Mouse (Mus musculus) hindbrain, embryonic 11.5 days (tissue): ENCODE data around the gene Naa25. TPM values are rescaled to one million over a fixed set of nuclear protein-coding genes. Genes with fewer than 3 reads are reported as not detected.
A peak's percentile ranks its signal among the peaks of the same experiment; 100 is the strongest.

Experiments
- ATAC-seq: fragments of 200-750 bp; cut with Nextera tagmentation; 2 replicates; pipeline ENCODE4 v1.8.0; 2017; ENCODE audit warnings: mild to moderate bottlenecking, moderate TSS enrichment, moderate library complexity; ENCODE audit not compliant: low FRiP score
- DNase-seq: peaks from one replicate; pipeline ENCODE4 v3.0.0-alpha.2; 2015; ENCODE audit warnings: low spot score
- H3K27ac ChIP-seq: fragments of 300-500 bp; sonication (generic); 2 replicates; pipeline ENCODE4 v1.5.1; 2014; ENCODE audit warnings: mild to moderate bottlenecking, low read depth, low read length
- H3K27me3 ChIP-seq: fragments of 300-500 bp; sonication (generic); 2 replicates; pipeline ENCODE4 v1.6.1; 2014; ENCODE audit warnings: mild to moderate bottlenecking, low read length, moderate library complexity, mixed read lengths; ENCODE audit not compliant: control insufficient read depth, insufficient read depth
- H3K36me3 ChIP-seq: fragments of 300-500 bp; sonication (generic); 2 replicates; pipeline ENCODE4 v1.6.1; 2014; ENCODE audit warnings: mild to moderate bottlenecking, low read length, moderate library complexity, mixed read lengths; ENCODE audit not compliant: control insufficient read depth, insufficient read depth
- H3K4me1 ChIP-seq: fragments of 300-500 bp; sonication (generic); replicated peaks from 2 replicates; pipeline ENCODE4 v1.6.1; 2014; ENCODE audit warnings: low read length, mixed read lengths; ENCODE audit not compliant: control insufficient read depth, insufficient read depth
- H3K4me2 ChIP-seq: fragments of 300-500 bp; sonication (generic); replicated peaks from 2 replicates; pipeline ENCODE4 v1.6.1; 2014; ENCODE audit warnings: mild to moderate bottlenecking, low read depth, low read length
- H3K4me3 ChIP-seq: fragments of 300-500 bp; sonication (generic); 2 replicates; pipeline ENCODE4 v1.5.1; 2014; ENCODE audit warnings: low read depth, low read length
- H3K9ac ChIP-seq: fragments of 300-500 bp; sonication (generic); 2 replicates; pipeline ENCODE4 v1.6.1; 2014; ENCODE audit warnings: low read depth, low read length
- H3K9me3 ChIP-seq: fragments of 300-500 bp; sonication (generic); 2 replicates; pipeline ENCODE4 v1.6.1; 2016; ENCODE audit warnings: low read length; ENCODE audit not compliant: control insufficient read depth
- WGBS: fragments of 180-500 bp; shearing (Covaris S2); extraction: QIAGEN DNeasy Blood & Tissue Kit; methylation state at CpG from one replicate; pipeline ENCODE4 v1.1.7; 2014; 5-methylcytosine and 5-hydroxymethylcytosine counted together
- polyA plus RNA-seq: library from polyadenylated mRNA; unstranded; fragments of >200 nt; fragmentation: Nextera tagmentation; extraction: Ambion mirVana; gene quantifications from 2 replicates; pipeline ENCODE4 v1.2.1, GENCODE M21; 2014

The Naa25 gene
- polyA plus RNA-seq, 1 experiment from 2014 or later: 48.9 TPM

DNA sequence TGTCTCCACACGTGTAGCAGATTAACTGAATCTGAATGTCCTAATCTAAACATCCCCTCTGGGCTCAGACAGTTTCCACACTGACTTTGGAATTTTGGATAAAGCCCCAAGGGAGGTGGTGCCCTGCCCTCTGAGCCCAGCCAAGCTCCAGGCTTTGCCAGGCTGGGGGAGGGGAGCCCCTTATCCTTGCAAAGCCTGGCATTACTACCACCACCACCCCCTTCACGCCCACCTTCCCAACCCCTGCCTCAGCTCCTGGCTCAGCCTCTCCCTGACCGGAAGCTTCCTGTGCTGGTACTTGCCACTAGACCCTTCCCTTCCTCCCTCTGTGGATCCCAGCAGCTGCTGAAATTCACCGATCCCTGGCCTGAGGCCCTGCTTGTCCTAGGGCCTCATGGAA, 10.6 kb upstream of the Naa25 start:
- Histone ChIP-seq H3K4me1 (no peaks in the 10 kb centered on the region), H3K27me3 (no peaks in the 10 kb centered on the region), H3K9me3 (no peaks in the 10 kb centered on the region), H3K36me3 (0 out of 2 replicates have a peak, but pooled peaks cover 2% of the 10 kb centered on the region), H3K27ac (no peak overlapping the region), H3K4me2 (no peak overlapping the region), H3K4me3 (no peak overlapping the region), H3K9ac (no peak overlapping the region)
- ATAC-seq: no peak
- 55% methylated on average over 4 of the region's 4 CpGs for WGBS
- DNase-seq: no peak

- H3K27ac ChIP-seq: no peak overlapping the region
- WGBS: 67% methylated on average over 7 of the region's 7 CpGs
- ATAC-seq: no peak
- DNase-seq: no peak
- H3K9me3 ChIP-seq: no peaks in the 10 kb centered on the region
- H3K4me2 ChIP-seq: no peak overlapping the region
- H3K9ac ChIP-seq: no peak overlapping the region
- H3K4me3 ChIP-seq: no peak overlapping the region
- H3K4me1 ChIP-seq: no peaks in the 10 kb centered on the region
- no peaks in the 10 kb centered on the region for H3K36me3 ChIP-seq
- no peaks in the 10 kb centered on the region for H3K27me3 ChIP-seq
Observed at GRCm38 (mm10) chr5:121389106-121389505, 8.6 kb upstream of the Naa25 start.

DNA sequence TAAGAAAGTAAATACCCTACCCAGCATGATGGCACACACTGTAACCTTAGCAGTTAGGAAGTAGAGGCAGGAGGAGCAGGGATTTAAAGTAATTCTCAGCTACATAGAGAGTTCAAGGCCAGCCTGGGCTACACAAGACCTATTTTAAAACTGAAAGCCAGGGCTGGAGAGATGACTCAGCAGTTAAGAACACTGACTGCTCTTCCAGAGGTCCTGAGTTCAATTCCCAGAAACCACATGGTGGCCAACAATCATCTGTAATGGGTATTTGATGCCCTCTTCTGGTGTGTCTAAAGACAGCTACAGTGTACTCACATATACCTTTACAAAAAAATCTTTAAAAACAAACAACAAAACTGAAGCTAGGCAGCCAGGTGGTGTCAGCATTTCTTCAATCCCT, 8.0 kb upstream of the Naa25 start:
- no peaks in the 10 kb centered on the region for H3K4me1 ChIP-seq
- no peak overlapping the region for H3K27ac ChIP-seq
- H3K27me3 ChIP-seq: no peaks in the 10 kb centered on the region
- H3K9me3 ChIP-seq: no peaks in the 10 kb centered on the region
- no peak overlapping the region for H3K4me2 ChIP-seq
- no peak overlapping the region for H3K9ac ChIP-seq
- no peak overlapping the region for H3K4me3 ChIP-seq
- H3K36me3 ChIP-seq: no peaks in the 10 kb centered on the region
- ATAC-seq (no peak), DNase-seq (no peak)

GRCm38 (mm10) chr5:121392667-121393380, 4.9 kb upstream of the Naa25 start:
- H3K9me3 ChIP-seq: no peaks in the 10 kb centered on the region
- H3K4me3 ChIP-seq: no peak overlapping the region
- no peaks in the 10 kb centered on the region for H3K36me3 ChIP-seq
- WGBS: 59% methylated on average over 16 of the region's 16 CpGs
- no peaks in the 10 kb centered on the region for H3K4me1 ChIP-seq
- no peaks in the 10 kb centered on the region for H3K27me3 ChIP-seq
- no peak for ATAC-seq
- no peak overlapping the region for H3K4me2 ChIP-seq
- DNase-seq: peak; percentile 66
- no peak overlapping the region for H3K27ac ChIP-seq
- no peak overlapping the region for H3K9ac ChIP-seq

- H3K27ac ChIP-seq: no peak overlapping the region
- H3K9me3 ChIP-seq: no peaks in the 10 kb centered on the region
- H3K36me3 ChIP-seq: no peaks in the 10 kb centered on the region
- no peak overlapping the region for H3K4me3 ChIP-seq
- no peaks in the 10 kb centered on the region for H3K4me1 ChIP-seq
- H3K4me2 ChIP-seq: no peak overlapping the region
- ATAC-seq (no peak), DNase-seq (no peak)
- WGBS: 84% methylated on average over 3 of the region's 3 CpGs
- no peak overlapping the region for H3K9ac ChIP-seq
- H3K27me3 ChIP-seq: no peaks in the 10 kb centered on the region
Observed at GRCm38 (mm10) chr5:121393402-121393801, 4.3 kb upstream of the Naa25 start.

DNA sequence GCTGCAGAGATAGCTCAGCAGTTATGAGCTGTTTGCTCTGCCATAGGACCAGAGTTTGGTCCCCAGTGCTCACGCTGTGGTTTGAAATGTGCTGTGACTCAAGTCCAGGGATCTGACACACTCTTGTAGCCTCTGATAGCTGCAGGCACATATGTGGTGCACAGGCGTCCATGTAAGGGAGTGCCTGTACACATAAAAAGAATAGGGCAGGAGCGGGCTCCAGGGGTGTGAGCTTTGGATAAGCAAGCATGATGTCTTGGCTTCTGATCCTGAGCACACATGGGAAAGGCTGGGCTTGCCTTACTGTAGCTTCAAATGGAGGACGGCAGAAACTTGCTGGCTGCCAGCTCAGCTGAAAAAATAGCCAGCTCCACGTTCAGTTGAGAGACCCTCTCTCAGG, 2.1 kb upstream of the Naa25 start:
- Histone ChIP-seq H3K9me3 (no peaks in the 10 kb centered on the region), H3K4me3 (no peak overlapping the region), H3K27ac (no peak overlapping the region), H3K27me3 (no peaks in the 10 kb centered on the region), H3K9ac (no peak overlapping the region), H3K36me3 (no peaks in the 10 kb centered on the region), H3K4me1 (no peaks in the 10 kb centered on the region; the same call in 1 of the 2 replicates), H3K4me2 (no peak overlapping the region)
- DNase-seq (no peak), ATAC-seq (no peak)
- 85% methylated on average over 5 of the region's 5 CpGs for WGBS

- no peaks in the 10 kb centered on the region for H3K27me3 ChIP-seq
- H3K27ac ChIP-seq: peak overlapping the region; percentile 39; the same call in 1 of the 2 replicates
- DNase-seq (peak; percentile 66), ATAC-seq (peak; percentile 59)
- 1% methylated on average over 57 of the region's 67 CpGs for WGBS
- H3K4me1 ChIP-seq: no peaks in the 10 kb centered on the region; the same call in 1 of the 2 replicates
- peak overlapping the region; percentile 86 for H3K9ac ChIP-seq
- peak overlapping the region; percentile 89 for H3K4me2 ChIP-seq
- no peaks in the 10 kb centered on the region for H3K36me3 ChIP-seq
- H3K9me3 ChIP-seq: no peaks in the 10 kb centered on the region
- peak overlapping the region; percentile 97 for H3K4me3 ChIP-seq
Observed at GRCm38 (mm10) chr5:121398146-121398964, 619 bp downstream of the Naa25 start.

DNA sequence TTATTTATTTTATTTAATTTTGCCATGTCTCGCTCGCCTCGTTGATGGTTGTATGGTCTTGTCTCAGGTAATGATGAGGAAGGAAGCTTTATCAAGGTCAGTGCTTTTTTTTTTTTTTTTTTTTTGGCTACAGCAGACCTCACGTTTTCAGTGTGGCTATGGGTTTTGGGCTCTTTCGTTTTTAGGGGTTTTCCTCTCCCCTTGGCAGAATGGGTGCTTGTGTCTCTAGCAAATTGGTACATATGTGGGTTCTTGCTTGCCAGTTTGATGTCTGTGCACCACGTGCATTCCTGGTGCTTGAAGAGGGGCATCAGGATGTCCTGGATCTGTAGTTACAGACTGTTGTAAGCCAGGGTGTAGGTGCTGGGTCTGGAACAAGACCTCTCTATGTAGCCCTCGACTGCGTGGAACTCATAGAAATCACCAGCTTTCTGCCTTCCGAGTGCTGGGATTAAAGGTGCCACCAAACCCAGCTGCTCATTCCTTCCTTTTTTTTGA, 1.3 kb downstream of the Naa25 start:
- H3K9ac ChIP-seq: peak overlapping the region; percentile 86
- WGBS: 59% methylated on average over 9 of the region's 9 CpGs
- no peak for ATAC-seq

More for the DNA sequence above, 1.3 kb downstream of the Naa25 start:
- Histone ChIP-seq H3K27me3 (no peaks in the 10 kb centered on the region), H3K27ac (no peak overlapping the region), H3K4me1 (no peaks in the 10 kb centered on the region; the same call in 1 of the 2 replicates), H3K9me3 (no peaks in the 10 kb centered on the region), H3K4me2 (peak overlapping the region; percentile 89), H3K4me3 (peak overlapping the region; percentile 97), H3K36me3 (no peaks in the 10 kb centered on the region)
- no peak for DNase-seq
